Mouse (Mus musculus): ENCODE data around the gene Gm8947.

Gene Gm8947

DNA sequence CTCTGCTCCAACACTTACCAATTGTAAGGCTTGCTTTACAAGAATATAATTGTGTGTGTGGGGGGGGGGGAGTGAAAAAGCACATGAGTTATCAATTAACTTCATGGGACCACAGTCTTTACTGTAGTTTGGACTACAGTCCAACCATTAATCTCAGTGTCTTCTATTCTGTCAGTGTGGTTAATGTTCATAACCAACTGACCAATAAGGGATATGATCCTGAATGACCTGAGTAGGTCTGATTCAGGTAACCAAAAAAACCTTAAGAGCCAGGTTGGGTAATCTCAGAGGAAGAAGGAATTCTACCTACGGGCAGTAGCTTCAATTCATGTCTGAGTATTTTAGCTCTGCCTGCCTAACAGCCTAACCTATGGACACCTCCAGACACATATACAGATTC, 32.4 kb downstream of the Gm8947 start:
- no peak for DNase-seq (ENCODE audit: low spot score)

DNA sequence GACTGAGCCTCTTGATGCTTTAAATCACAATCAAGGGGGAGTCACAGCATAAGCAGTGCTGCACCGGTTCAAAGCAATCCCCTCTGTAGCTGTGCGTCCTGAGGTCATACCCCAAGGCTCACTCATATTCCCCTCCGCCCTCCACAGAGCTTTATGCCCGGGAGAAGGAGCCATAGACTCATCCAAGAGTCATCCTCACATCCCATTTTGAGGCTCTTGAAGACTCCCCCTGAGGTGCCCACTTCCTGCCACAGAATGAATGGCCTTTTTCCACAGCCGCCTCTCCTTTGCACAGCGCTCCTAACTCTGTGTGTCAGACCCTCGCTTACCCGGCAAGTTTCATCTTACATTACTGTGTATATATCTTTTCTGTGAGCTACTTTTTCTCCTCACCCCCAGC, 35.3 kb downstream of the Gm8947 start:
- DNase-seq (ENCODE audit: low spot score): no peak

DNA sequence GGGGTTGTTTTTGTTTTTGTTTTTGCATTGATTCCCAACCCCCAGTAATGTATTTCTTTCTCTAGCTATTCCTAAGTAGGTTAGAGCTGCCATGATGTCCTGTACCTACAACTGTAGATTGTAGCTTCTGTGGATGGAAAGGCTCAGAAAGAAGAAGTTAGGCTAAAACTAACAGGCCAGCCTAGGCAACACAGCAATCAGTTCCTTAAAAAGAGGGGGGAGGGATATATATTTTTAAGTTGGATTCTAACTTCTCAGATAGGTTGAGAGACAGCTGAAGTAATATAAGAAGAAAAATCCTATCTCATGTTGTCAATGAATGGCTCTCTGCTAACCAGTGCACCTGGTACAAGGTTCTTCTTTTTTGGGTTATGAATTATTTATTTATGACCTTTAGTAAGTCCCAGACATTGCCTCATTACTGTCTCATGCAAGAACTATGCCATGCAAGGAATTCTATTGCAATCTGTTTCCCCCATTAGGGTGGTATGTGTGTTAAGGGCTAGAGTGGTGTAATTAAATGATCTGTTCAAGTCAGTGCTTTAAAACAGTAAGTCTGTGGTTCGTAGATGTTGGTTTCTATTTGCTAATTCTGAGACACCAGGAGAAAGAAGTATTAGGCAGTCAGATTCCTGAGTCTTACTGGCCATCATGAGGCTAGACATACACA, 36.3 kb downstream of the Gm8947 start:
- no peak for DNase-seq (ENCODE audit: low spot score)

DNA sequence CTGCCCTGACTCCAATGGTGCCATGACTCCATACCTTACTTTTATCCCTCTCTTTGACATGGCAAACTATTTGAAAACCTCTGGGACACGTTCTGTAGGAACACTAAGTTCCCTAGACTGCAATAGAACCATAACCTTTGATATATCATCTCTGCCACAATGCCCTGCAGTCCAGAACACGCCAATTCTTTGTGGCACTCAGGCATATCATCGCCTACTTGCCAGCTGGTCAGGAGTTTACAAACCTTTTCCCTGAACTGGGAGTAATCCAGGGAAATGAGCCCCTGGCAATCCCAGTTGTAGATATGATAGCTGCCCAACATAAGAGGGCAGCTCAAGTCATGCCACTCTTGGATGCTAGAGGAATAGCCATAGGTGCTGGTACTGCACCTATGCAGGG, 40.2 kb downstream of the Gm8947 start:
- DNase-seq (ENCODE audit: low spot score): no peak

DNA sequence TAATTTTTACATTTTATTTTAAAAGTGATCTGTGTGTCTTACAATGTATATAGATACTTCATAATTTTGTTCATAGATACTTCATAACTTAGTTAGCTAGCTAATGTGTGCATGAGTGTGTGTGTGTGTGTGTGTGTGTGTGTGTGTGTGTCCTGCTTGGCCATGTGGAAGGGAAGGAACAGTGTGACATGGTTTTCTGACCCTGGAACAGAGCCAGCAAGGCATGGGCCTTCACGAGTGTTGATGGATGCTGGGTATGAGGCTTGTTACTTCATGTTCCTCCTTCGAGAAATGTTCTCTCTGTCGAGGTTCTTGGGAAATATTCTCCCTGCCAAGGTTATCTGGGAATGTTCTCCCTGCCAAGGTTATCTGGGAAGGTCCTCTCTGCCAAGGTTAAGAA, 41.6 kb downstream of the Gm8947 start:
- DNase-seq (ENCODE audit: low spot score): no peak

DNA sequence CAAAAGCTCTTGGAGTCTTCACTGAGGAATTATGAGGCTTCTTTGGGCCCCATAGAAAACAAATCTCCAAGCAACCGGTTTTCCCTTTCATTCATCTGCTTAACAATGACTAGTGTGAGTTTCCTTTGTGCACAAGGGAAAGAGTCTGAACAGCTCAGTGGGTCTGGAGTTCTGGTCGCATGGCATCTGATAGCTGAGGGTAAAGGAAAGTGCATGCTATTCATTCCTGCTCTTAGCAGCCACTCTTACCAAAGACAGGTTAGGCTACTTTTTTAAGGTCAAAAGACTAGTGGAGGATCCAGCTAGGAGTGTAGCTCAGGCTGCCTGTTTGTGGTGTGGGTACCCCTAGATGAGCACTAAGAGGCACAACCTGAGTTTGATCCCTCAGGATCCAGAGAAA, 43.4 kb downstream of the Gm8947 start:
- DNase-seq (ENCODE audit: low spot score): no peak

DNA sequence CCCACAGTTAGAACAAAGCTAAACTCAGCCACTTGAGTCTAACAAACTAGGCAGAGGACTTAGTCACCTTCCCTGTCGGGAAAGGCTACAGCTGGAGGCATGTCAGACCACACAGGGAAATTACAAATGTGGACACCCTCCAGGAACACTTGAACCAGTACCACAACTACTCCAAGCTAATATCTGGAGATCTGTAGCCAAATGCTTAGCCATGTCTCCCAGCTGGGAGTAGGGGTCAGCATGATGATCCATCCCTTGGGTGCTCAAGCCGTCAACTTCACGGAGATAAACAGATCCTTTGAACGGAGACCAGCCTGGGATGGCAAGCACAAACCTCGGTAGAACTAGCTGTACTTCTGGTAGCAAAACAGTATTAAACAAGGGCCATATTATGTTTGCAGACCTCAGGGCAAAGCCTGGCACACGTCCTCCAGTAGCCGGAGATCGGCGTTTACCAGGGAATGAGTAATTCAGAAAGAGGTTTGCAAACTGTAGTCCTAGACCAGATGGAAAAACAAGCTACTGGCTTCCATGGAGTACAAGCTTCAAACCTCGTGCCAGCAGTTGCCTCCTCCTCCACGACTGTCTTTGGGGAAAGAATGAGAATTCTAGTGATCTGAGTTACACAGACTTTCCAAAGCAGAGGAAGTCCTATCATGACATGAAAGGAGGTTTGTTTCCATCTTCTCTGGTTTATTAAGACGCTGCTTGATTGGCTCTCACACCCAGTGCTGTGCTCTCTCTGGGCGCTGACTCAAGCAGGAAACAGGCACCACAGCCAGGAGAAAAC, 44.2 kb downstream of the Gm8947 start:
- DNase-seq (ENCODE audit: low spot score): peak; percentile 29

DNA sequence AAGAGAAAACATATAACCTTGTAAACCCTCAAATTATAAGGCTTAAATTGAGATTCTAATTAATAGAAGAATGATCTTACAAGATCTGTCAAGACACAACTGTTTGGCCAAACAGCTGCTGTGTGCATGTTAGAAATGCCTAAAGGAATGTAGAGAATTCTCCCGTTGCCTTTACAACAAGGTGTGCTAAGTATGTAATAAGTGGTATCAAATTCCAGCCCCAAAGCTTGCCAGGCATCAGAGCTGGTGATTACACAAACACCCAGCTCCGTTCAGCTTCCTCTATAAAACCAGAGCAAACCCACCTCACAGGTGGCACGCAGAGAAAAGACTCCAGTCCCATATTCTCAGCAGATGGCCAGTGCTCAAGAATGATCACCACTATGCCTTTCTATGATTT, 45.6 kb downstream of the Gm8947 start:
- DNase-seq (ENCODE audit: low spot score): no peak

DNA sequence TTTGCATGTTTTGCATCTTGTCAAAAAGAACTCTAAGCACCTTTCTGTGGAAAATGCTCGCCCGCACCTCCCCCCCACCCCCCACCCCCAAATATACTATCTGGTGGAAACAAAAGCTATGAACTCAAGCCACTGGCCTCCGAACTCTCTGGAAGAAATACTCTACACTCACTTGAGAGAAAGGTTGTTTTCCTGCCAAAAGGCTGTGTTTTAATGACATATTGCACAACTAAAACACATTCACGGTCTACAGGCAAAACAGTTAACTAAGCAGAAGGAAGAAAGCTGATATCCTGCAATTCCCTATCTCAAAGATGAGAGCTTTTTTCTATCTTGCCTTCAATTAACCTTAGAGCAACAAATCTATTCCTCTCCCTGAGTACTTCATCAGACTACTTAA, 51.2 kb downstream of the Gm8947 start:
- DNase-seq (ENCODE audit: low spot score): no peak
